Mouse (Mus musculus): ENCODE results near the gene Cdh23. TPM values are rescaled to one million over a fixed set of nuclear protein-coding genes. Genes with fewer than 3 reads are reported as not detected.
A peak's percentile ranks its signal among the peaks of the same experiment; 100 is the strongest.

The Cdh23 gene
- polyA plus RNA-seq, 1 experiment from 2014 or later: 0.26 TPM

DNA sequence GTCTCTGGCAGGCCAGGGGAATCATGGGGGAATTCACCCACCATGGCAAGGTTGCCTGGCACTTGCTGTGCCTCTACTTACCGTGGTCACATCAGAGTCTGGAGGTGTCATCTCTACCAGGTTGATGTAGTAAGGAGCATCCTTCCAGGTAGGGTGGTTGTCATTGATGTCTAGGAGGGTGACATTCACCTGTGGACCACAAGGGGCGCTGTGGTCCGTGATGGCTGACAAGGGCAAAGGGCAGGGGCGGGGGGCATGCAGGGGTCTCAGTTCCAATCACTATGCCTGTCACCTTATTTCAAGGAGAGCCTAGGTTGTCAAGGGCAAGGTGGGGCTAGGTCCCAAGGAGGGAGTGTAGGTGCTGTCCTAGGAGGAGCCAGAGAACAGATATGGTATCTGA, 276.7 kb downstream of the Cdh23 start:
- Histone ChIP-seq H3K9me3 (ENCODE audit: control insufficient read depth) (no peaks in the 10 kb centered on the region), H3K27ac (ENCODE audit: low read depth, low read length) (no peak overlapping the region), H3K4me3 (ENCODE audit: low read depth, low read length) (no peak overlapping the region), H3K4me2 (replicated peaks; ENCODE audit: low read depth) (no peak overlapping the region), H3K4me1 (replicated peaks; ENCODE audit: control insufficient read depth, insufficient read depth, low read length) (no peaks in the 10 kb centered on the region), H3K36me3 (ENCODE audit: control insufficient read depth, insufficient read depth) (no peaks in the 10 kb centered on the region), H3K27me3 (replicated peaks; ENCODE audit: control insufficient read depth, insufficient read depth, low read length) (no peaks in the 10 kb centered on the region), H3K9ac (ENCODE audit: low read depth, low read length) (no peak overlapping the region)
- 27% methylated on average over 4 of the region's 4 CpGs for WGBS
- peak; percentile 73 for TF ChIP-seq CTCF (IDR thresholded peaks at IDR 0.05; ENCODE audit: low read depth)
- no peak for ATAC-seq

DNA sequence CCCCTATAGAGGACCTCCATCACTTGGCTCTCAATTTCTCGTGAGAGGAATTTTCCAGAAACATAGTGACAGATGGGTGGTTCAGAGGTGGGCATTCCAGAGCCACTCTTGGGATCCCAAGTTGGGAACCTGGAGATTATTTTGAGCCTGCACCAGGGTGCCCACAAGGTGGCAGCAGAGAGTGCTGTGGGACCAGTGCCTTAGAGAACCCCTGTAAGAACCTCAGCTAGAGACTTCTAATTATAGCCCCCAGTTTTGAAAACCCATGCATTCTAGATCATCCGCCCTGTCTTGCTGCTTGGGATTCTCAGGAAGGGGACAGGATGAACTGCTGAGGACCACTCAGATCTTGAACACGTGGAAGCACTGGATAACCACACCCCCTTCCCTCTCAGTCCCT, 278.2 kb downstream of the Cdh23 start:
- ATAC-seq: no peak
- Histone ChIP-seq H3K4me1 (replicated peaks; ENCODE audit: control insufficient read depth, insufficient read depth, low read length) (no peaks in the 10 kb centered on the region), H3K9me3 (ENCODE audit: control insufficient read depth) (no peaks in the 10 kb centered on the region), H3K36me3 (ENCODE audit: control insufficient read depth, insufficient read depth) (no peaks in the 10 kb centered on the region), H3K4me3 (ENCODE audit: low read depth, low read length) (no peak overlapping the region), H3K27ac (ENCODE audit: low read depth, low read length) (no peak overlapping the region), H3K4me2 (replicated peaks; ENCODE audit: low read depth) (no peak overlapping the region), H3K27me3 (replicated peaks; ENCODE audit: control insufficient read depth, insufficient read depth, low read length) (no peaks in the 10 kb centered on the region), H3K9ac (ENCODE audit: low read depth, low read length) (no peak overlapping the region)
- 12% methylated on average over 3 of the region's 3 CpGs for WGBS
- peak; percentile 88 for TF ChIP-seq CTCF (IDR thresholded peaks at IDR 0.05; ENCODE audit: low read depth)

DNA sequence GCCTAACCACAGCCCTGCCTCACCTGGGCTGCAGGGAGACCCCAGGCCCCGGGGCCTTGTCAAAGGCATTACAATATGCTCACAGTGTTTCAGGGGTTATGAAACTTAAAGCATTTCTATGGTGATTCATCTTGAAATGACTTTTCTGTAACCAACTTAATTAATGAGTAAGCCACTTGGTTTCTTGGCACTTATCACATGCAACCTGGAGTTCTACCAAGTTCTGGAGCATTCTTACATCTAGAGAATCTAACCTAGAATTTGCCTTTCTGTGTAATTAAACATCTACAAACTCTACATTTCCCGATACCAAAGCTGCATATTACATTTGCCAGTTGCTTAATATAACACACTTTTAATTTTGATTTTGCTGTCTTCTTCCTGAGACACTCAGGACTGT, 279.2 kb downstream of the Cdh23 start:
- Histone ChIP-seq H3K27me3 (replicated peaks; ENCODE audit: control insufficient read depth, insufficient read depth, low read length) (no peaks in the 10 kb centered on the region), H3K9me3 (ENCODE audit: control insufficient read depth) (no peaks in the 10 kb centered on the region), H3K36me3 (ENCODE audit: control insufficient read depth, insufficient read depth) (no peaks in the 10 kb centered on the region), H3K4me2 (replicated peaks; ENCODE audit: low read depth) (no peak overlapping the region), H3K27ac (ENCODE audit: low read depth, low read length) (no peak overlapping the region), H3K4me3 (ENCODE audit: low read depth, low read length) (no peak overlapping the region), H3K4me1 (replicated peaks; ENCODE audit: control insufficient read depth, insufficient read depth, low read length) (no peaks in the 10 kb centered on the region), H3K9ac (ENCODE audit: low read depth, low read length) (no peak overlapping the region)
- no peak for TF ChIP-seq CTCF (IDR thresholded peaks at IDR 0.05; ENCODE audit: low read depth)
- WGBS: 87% methylated on average over 2 of the region's 2 CpGs
- ATAC-seq: no peak

DNA sequence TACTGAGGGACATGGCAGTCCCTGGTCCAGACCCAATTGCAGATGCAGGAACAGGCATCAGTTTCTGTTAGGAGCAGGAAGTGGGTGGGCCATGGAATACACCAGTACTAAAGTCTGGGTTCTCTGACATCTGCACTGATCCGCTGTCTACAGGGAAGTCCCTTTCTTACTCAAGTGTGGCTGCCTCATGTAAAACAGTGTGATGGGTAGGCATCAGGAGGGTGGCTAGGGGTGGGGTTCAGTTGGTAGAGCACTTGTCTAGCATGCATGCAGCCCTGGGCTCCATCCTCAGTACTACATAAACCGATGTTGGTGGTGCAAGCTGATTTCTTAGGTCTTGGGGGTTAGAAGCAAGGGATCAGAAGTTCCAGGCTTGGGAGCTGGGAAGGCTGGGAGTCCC, 282.5 kb downstream of the Cdh23 start:
- TF ChIP-seq CTCF (IDR thresholded peaks at IDR 0.05; ENCODE audit: low read depth): no peak
- WGBS: 87% methylated on average over 2 of the region's 2 CpGs
- H3K4me2 ChIP-seq (replicated peaks; ENCODE audit: low read depth): no peak overlapping the region

DNA sequence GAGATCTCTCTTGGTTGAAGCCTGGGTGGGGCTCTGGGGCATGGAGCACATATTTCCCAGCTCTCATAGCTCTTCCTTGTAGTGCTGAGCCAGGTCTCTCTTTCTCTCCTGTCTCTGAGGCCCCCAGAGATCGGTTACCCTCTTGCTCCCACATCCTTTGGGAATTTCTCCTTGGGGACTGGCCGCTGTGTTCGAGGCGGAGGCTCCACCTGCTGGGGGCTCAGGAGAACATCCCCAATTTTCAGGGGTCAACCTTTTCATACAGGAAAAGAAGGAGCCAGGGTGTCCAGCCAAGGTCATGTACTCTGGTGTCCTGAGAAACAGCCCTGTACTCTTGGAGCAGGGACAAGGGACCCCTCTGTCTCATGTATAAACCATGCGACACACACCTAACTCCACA, 284.5 kb downstream of the Cdh23 start:
- Histone ChIP-seq H3K4me3 (ENCODE audit: low read depth, low read length) (no peak overlapping the region), H3K27ac (ENCODE audit: low read depth, low read length) (no peak overlapping the region), H3K9ac (ENCODE audit: low read depth, low read length) (no peak overlapping the region), H3K4me2 (replicated peaks; ENCODE audit: low read depth) (no peak overlapping the region), H3K4me1 (replicated peaks; ENCODE audit: control insufficient read depth, insufficient read depth, low read length) (no peaks in the 10 kb centered on the region), H3K9me3 (ENCODE audit: control insufficient read depth) (no peaks in the 10 kb centered on the region), H3K36me3 (ENCODE audit: control insufficient read depth, insufficient read depth) (no peaks in the 10 kb centered on the region), H3K27me3 (replicated peaks; ENCODE audit: control insufficient read depth, insufficient read depth, low read length) (no peaks in the 10 kb centered on the region)
- TF ChIP-seq CTCF (IDR thresholded peaks at IDR 0.05; ENCODE audit: low read depth): peak; percentile 75
- ATAC-seq: no peak
- WGBS: 21% methylated on average over 5 of the region's 5 CpGs

More for the DNA sequence above, 282.5 kb downstream of the Cdh23 start:
- Histone ChIP-seq H3K9me3 (ENCODE audit: control insufficient read depth) (no peaks in the 10 kb centered on the region), H3K4me3 (ENCODE audit: low read depth, low read length) (no peak overlapping the region), H3K27ac (ENCODE audit: low read depth, low read length) (no peak overlapping the region), H3K27me3 (replicated peaks; ENCODE audit: control insufficient read depth, insufficient read depth, low read length) (no peaks in the 10 kb centered on the region), H3K9ac (ENCODE audit: low read depth, low read length) (no peak overlapping the region), H3K36me3 (ENCODE audit: control insufficient read depth, insufficient read depth) (no peaks in the 10 kb centered on the region), H3K4me1 (replicated peaks; ENCODE audit: control insufficient read depth, insufficient read depth, low read length) (no peaks in the 10 kb centered on the region)
- no peak for ATAC-seq

DNA sequence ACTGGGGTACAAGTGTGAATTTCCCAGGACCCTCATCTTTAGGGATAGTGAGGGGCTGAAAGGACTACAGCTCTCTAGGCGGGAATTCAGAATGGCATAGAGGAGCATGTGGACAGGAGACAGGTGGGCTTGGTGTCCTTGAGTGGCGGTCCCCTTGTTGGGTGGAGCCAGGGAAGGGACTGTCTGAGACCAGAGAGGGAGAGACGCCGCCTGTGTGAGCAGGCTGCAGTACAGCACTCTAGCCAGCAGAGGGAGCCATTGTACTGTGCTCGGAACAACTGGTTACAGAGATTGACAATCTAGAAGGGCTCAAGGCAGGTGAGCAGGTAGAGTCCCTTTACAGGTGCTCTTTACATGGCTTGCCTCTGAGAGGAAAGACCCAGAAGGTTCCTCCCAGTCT, 288.5 kb downstream of the Cdh23 start:
- H3K27ac ChIP-seq (ENCODE audit: low read depth, low read length): no peak overlapping the region
- no peak overlapping the region for H3K4me2 ChIP-seq (replicated peaks; ENCODE audit: low read depth)
- no peaks in the 10 kb centered on the region for H3K27me3 ChIP-seq (replicated peaks; ENCODE audit: control insufficient read depth, insufficient read depth, low read length)
- TF ChIP-seq CTCF (IDR thresholded peaks at IDR 0.05; ENCODE audit: low read depth): peak; percentile 99
- no peak overlapping the region for H3K4me3 ChIP-seq (ENCODE audit: low read depth, low read length)
- H3K36me3 ChIP-seq (ENCODE audit: control insufficient read depth, insufficient read depth): no peaks in the 10 kb centered on the region
- H3K9ac ChIP-seq (ENCODE audit: low read depth, low read length): no peak overlapping the region
- no peaks in the 10 kb centered on the region for H3K4me1 ChIP-seq (replicated peaks; ENCODE audit: control insufficient read depth, insufficient read depth, low read length)
- ATAC-seq: no peak
- no peaks in the 10 kb centered on the region for H3K9me3 ChIP-seq (ENCODE audit: control insufficient read depth)
- WGBS: 4% methylated on average over 5 of the region's 5 CpGs

Measured in intestine, postnatal 0 days (tissue).